Mouse (Mus musculus): Measurements from ENCODE around the gene Nmbr. TPM values are rescaled to one million over a fixed set of nuclear protein-coding genes. Genes with fewer than 3 reads are reported as not detected.

Gene Nmbr
- polyA plus RNA-seq, 2 experiments = 0.38 TPM; not detected in 1

DNA sequence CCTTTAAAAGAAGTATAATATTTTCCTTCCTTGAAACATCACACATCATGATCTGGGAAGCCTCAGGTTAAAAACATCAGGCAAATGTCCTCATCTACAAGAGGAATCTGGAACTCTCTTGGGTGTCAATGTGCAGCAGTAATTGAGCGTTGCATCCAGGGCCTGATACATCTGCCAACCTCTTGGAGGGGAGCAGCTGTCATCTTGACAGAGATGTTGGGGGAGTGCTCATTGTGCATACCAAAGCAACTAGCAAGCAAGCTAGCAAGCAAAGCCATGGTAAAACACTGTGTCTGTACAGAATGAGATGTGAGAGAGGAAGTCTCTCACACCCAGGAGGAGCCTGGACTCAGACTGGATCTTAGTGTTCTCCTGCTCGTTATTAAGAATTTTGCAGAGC lies 84.6 kb downstream of the Nmbr start:
- TF ChIP-seq POLR2A (IDR thresholded peaks at IDR 0.05; ENCODE audit: borderline replicate concordance, extremely low read depth, insufficient read depth, insufficient read length) = no peak
- ATAC-seq (ENCODE audit: low FRiP score, low read depth) (no peak), DNase-seq (ENCODE audit: low spot score) (no peak)
- H3K4me1 ChIP-seq (ENCODE audit: control insufficient read depth, insufficient read depth, low read length) = no peaks in the 10 kb centered on the region
- H3K27ac ChIP-seq (replicated peaks; ENCODE audit: low read depth, low read length) = no peak overlapping the region
- no peaks in the 10 kb centered on the region for H3K36me3 ChIP-seq (ENCODE audit: control insufficient read depth, insufficient read depth, low read length)
- no peak overlapping the region for H3K9ac ChIP-seq (ENCODE audit: low read depth, low read length, severe bottlenecking)
- H3K9me3 ChIP-seq (ENCODE audit: control insufficient read depth, low read length) = no peaks in the 10 kb centered on the region
- H3K27me3 ChIP-seq (ENCODE audit: control insufficient read depth, insufficient read depth, low read length) = no peaks in the 10 kb centered on the region
- H3K4me2 ChIP-seq (replicated peaks; ENCODE audit: low read depth, low read length, severe bottlenecking) = no peak overlapping the region
- 70% methylated on average over 2 of the region's 2 CpGs for WGBS
- H3K4me3 ChIP-seq (replicated peaks; ENCODE audit: low read length) = no peak overlapping the region

DNA sequence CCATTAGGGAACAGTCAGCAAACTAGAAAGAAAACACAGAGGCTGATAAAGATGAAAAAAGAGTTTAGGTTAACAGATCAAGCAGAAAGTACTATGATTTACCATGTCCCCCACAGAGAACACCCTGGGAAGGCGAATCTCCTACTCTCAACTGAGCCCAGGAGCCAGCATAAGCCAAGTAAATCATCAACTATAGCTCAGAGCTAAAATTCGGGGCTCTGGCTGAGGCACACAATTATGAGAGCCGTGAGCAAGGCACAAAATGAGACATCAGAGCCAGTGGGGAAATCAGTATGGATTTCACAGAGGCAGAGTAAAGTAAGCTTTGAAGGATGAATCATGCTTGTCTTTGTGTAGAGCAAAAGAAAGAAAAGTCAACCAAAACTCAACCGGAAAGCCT lies 111.6 kb downstream of the Nmbr start:
- DNase-seq (ENCODE audit: low spot score) (no peak), ATAC-seq (ENCODE audit: low FRiP score, low read depth) (no peak)
- WGBS = 64% methylated on average over 4 of the region's 4 CpGs
- no peak for TF ChIP-seq POLR2A (IDR thresholded peaks at IDR 0.05; ENCODE audit: borderline replicate concordance, extremely low read depth, insufficient read depth, insufficient read length)
- H3K9ac ChIP-seq (ENCODE audit: low read depth, low read length, severe bottlenecking) = no peak overlapping the region
- H3K4me1 ChIP-seq (ENCODE audit: control insufficient read depth, insufficient read depth, low read length) = no peaks in the 10 kb centered on the region
- H3K36me3 ChIP-seq (ENCODE audit: control insufficient read depth, insufficient read depth, low read length) = no peaks in the 10 kb centered on the region
- no peaks in the 10 kb centered on the region for H3K9me3 ChIP-seq (ENCODE audit: control insufficient read depth, low read length)
- no peak overlapping the region for H3K4me2 ChIP-seq (replicated peaks; ENCODE audit: low read depth, low read length, severe bottlenecking)
- H3K27ac ChIP-seq (replicated peaks; ENCODE audit: low read depth, low read length) = no peak overlapping the region
- H3K27me3 ChIP-seq (ENCODE audit: control insufficient read depth, insufficient read depth, low read length) = no peaks in the 10 kb centered on the region
- H3K4me3 ChIP-seq (replicated peaks; ENCODE audit: low read length) = no peak overlapping the region

Other genes starting within 250 kb of the Nmbr start
- gene Adgrg6, start 159.9 kb upstream of the Nmbr start, polyA plus RNA-seq (2012; rRNA removed) = 10.4 and 11.8 TPM in 2 replicates
- 10.0 and 10.4 TPM in 2 replicates for gene Adgrg6, start 159.9 kb upstream of the Nmbr start, polyA plus RNA-seq (2014; fragmentation: Nextera tagmentation; extraction: Ambion mirVana)
- 75.2 and 79.6 TPM in 2 replicates for gene Vta1, start within 50 bp of the Nmbr start, polyA plus RNA-seq (2012; rRNA removed)
- 95.9 and 103 TPM in 2 replicates for gene Vta1, start within 50 bp of the Nmbr start, polyA plus RNA-seq (2014; fragmentation: Nextera tagmentation; extraction: Ambion mirVana)
- 0.09 TPM in 1 of 2 replicates, not detected in the other for gene Gje1, start 12.6 kb downstream of the Nmbr start, polyA plus RNA-seq (2012; rRNA removed)
- 0.14 TPM in 1 of 2 replicates, not detected in the other for gene Gje1, start 12.6 kb downstream of the Nmbr start, polyA plus RNA-seq (2014; fragmentation: Nextera tagmentation; extraction: Ambion mirVana)